ENCODE assay signal across 12 mouse cellular contexts in genomic region chr5:44306769-44307557, GRCm38 (mm10).
DNase-seq lines count a peak whose midpoint lies in the region; ATAC-seq and TF ChIP-seq lines count a peak whose summit lies in the region.
"Had no signal": no experiment of that assay in that cellular context is flagged by ENCODE, and none has a peak within 500 bp of the region (broad histone marks: within the 10 kb centered on the region; RNA-seq: fewer than 3 reads in every experiment).

No protein-coding gene starts in this region.

- no peak for TF ChIP-seq EP300 in liver, postnatal 0 days (IDR thresholded peaks at IDR 0.05; ENCODE audit: low read depth)

- WGBS in forebrain, embryonic 12.5 days, result 18% methylated on average over 16 of the region's 16 CpGs
- WGBS in forebrain, embryonic 11.5 days, result 15% methylated on average over 16 of the region's 16 CpGs
- WGBS in liver, postnatal 0 days (ENCODE audit: insufficient replicate concordance), result 15% methylated on average over 16 of the region's 16 CpGs
- WGBS in embryonic facial prominence, embryonic 11.5 days, result 14% methylated on average over 16 of the region's 16 CpGs
- WGBS in liver, embryonic 11.5 days, result 13% methylated on average over 16 of the region's 16 CpGs

- DNase-seq in forebrain, embryonic 11.5 days (ENCODE audit: low spot score), result no peak
- DNase-seq in liver, result peak; percentile 19
- no peak for DNase-seq in liver, postnatal 0 days
- DNase-seq in embryonic facial prominence, embryonic 11.5 days (ENCODE audit: low spot score), result peak; percentile 7
- DNase-seq in liver, embryonic 11.5 days (ENCODE audit: low spot score), result no peak
- DNase-seq in frontal cortex, postnatal 25 days (ENCODE audit: low spot score in 2 of 2), result no peak
- no peak for DNase-seq in left cerebral cortex, postnatal 14 days (ENCODE audit: low spot score in 2 of 2)
- DNase-seq: B cell, adult 2 months; lung, postnatal 4 days had no signal

- ATAC-seq in forebrain, embryonic 12.5 days (ENCODE audit: low FRiP score), result peak; percentile 25; the same call in 1 of the 2 replicates
- no peak for ATAC-seq in forebrain, embryonic 11.5 days (replicated peaks; ENCODE audit: low FRiP score)
- ATAC-seq in liver, postnatal 0 days, result no peak
- no peak for ATAC-seq in embryonic facial prominence, embryonic 11.5 days (replicated peaks; ENCODE audit: insufficient number of reproducible peaks, low FRiP score, low TSS enrichment, low read depth)
- no peak for ATAC-seq in liver, embryonic 11.5 days (replicated peaks; ENCODE audit: low FRiP score)

- TF ChIP-seq CTCF in liver, postnatal 0 days (IDR thresholded peaks at IDR 0.05; ENCODE audit: low read depth), result no peak

- H3K4me1 ChIP-seq in forebrain, embryonic 12.5 days, result peaks cover 7% of the 10 kb centered on the region
- no peaks in the 10 kb centered on the region for H3K4me1 ChIP-seq in forebrain, embryonic 11.5 days (replicated peaks; ENCODE audit: control insufficient read depth, insufficient read depth, low read length)
- no peaks in the 10 kb centered on the region for H3K4me1 ChIP-seq in liver, postnatal 0 days (ENCODE audit: insufficient read depth)
- H3K4me1 ChIP-seq in embryonic facial prominence, embryonic 11.5 days (ENCODE audit: control insufficient read depth, insufficient read depth, low read length), result no peaks in the 10 kb centered on the region
- no peaks in the 10 kb centered on the region for H3K4me1 ChIP-seq in liver, embryonic 11.5 days (replicated peaks; ENCODE audit: control insufficient read depth, insufficient read depth, low read length)

- H3K36me3 ChIP-seq in forebrain, embryonic 12.5 days (replicated peaks), result no peaks in the 10 kb centered on the region
- no peaks in the 10 kb centered on the region for H3K36me3 ChIP-seq in forebrain, embryonic 11.5 days (ENCODE audit: control insufficient read depth, insufficient read depth, low read length)
- no peaks in the 10 kb centered on the region for H3K36me3 ChIP-seq in liver, postnatal 0 days (replicated peaks; ENCODE audit: insufficient read depth, low read length)
- H3K36me3 ChIP-seq in embryonic facial prominence, embryonic 11.5 days (replicated peaks; ENCODE audit: control insufficient read depth, insufficient read depth, low read depth, low read length), result no peaks in the 10 kb centered on the region
- no peaks in the 10 kb centered on the region for H3K36me3 ChIP-seq in liver, embryonic 11.5 days (ENCODE audit: control insufficient read depth, insufficient read depth, low read length)

- no peaks in the 10 kb centered on the region for H3K27me3 ChIP-seq in forebrain, embryonic 12.5 days
- no peaks in the 10 kb centered on the region for H3K27me3 ChIP-seq in forebrain, embryonic 11.5 days (ENCODE audit: control insufficient read depth, insufficient read depth, low read length)
- H3K27me3 ChIP-seq in liver, postnatal 0 days (ENCODE audit: insufficient read depth, low read length), result no peaks in the 10 kb centered on the region
- no peaks in the 10 kb centered on the region for H3K27me3 ChIP-seq in embryonic facial prominence, embryonic 11.5 days (ENCODE audit: control insufficient read depth, insufficient read depth, low read length)
- H3K27me3 ChIP-seq in liver, embryonic 11.5 days (replicated peaks; ENCODE audit: control insufficient read depth, insufficient read depth, low read length), result no peaks in the 10 kb centered on the region

- H3K4me2 ChIP-seq in forebrain, embryonic 12.5 days, result peak overlapping the region; percentile 29
- no peak overlapping the region for H3K4me2 ChIP-seq in forebrain, embryonic 11.5 days (ENCODE audit: low read depth, low read length, severe bottlenecking)
- H3K4me2 ChIP-seq in liver, postnatal 0 days (ENCODE audit: low read depth, low read length), result no peak overlapping the region
- H3K4me2 ChIP-seq in embryonic facial prominence, embryonic 11.5 days (ENCODE audit: low read depth, low read length), result no peak overlapping the region
- H3K4me2 ChIP-seq in liver, embryonic 11.5 days, result peak overlapping the region; percentile 31; the same call in 1 of the 2 replicates

- no peak overlapping the region for H3K9ac ChIP-seq in forebrain, embryonic 12.5 days
- H3K9ac ChIP-seq in forebrain, embryonic 11.5 days (ENCODE audit: low read length), result no peak overlapping the region
- H3K9ac ChIP-seq in liver, postnatal 0 days (replicated peaks), result no peak overlapping the region
- H3K9ac ChIP-seq in embryonic facial prominence, embryonic 11.5 days (replicated peaks; ENCODE audit: low read length), result no peak overlapping the region
- no peak overlapping the region for H3K9ac ChIP-seq in liver, embryonic 11.5 days (ENCODE audit: low read depth, low read length)

- intact Hi-C loops in left cerebral cortex, postnatal 14 days (cut with DNase I), result loop anchor here (10.0 kb wide), 1 partner anchor 168 kb away; no protein-coding TSS in a partner anchor

- no peak overlapping the region for H3K4me3 ChIP-seq in forebrain, embryonic 12.5 days (replicated peaks)
- no peak overlapping the region for H3K4me3 ChIP-seq in forebrain, embryonic 11.5 days (ENCODE audit: low read depth, low read length)
- no peak overlapping the region for H3K4me3 ChIP-seq in liver, postnatal 0 days (ENCODE audit: low read depth, low read length)
- no peak overlapping the region for H3K4me3 ChIP-seq in embryonic facial prominence, embryonic 11.5 days (ENCODE audit: low read depth, low read length)
- no peak overlapping the region for H3K4me3 ChIP-seq in liver, embryonic 11.5 days (ENCODE audit: low read depth, low read length)
- H3K4me3 ChIP-seq: erythroblast, embryonic 14.5 days; left cerebral cortex, adult 2 months had no signal

- no peaks in the 10 kb centered on the region for H3K9me3 ChIP-seq in forebrain, embryonic 12.5 days
- no peaks in the 10 kb centered on the region for H3K9me3 ChIP-seq in forebrain, embryonic 11.5 days (ENCODE audit: control insufficient read depth, low read length)
- H3K9me3 ChIP-seq in liver, postnatal 0 days (ENCODE audit: low read length), result no peaks in the 10 kb centered on the region
- no peaks in the 10 kb centered on the region for H3K9me3 ChIP-seq in embryonic facial prominence, embryonic 11.5 days (replicated peaks; ENCODE audit: control insufficient read depth, low read length)
- H3K9me3 ChIP-seq in liver, embryonic 11.5 days (ENCODE audit: control insufficient read depth, low read length), result no peaks in the 10 kb centered on the region

- no peak overlapping the region for H3K27ac ChIP-seq in forebrain, embryonic 12.5 days
- H3K27ac ChIP-seq in forebrain, embryonic 11.5 days (ENCODE audit: low read depth, low read length), result no peak overlapping the region
- no peak overlapping the region for H3K27ac ChIP-seq in liver, postnatal 0 days (ENCODE audit: low read depth)
- no peak overlapping the region for H3K27ac ChIP-seq in embryonic facial prominence, embryonic 11.5 days (replicated peaks; ENCODE audit: low read depth, low read length)
- H3K27ac ChIP-seq in liver, embryonic 11.5 days (ENCODE audit: low read depth, low read length), result no peak overlapping the region
- H3K27ac ChIP-seq: left cerebral cortex, adult 2 months had no signal

Comparison
In these comparisons a context has a peak if more than half of its experiments do, and no peak if none do; other contexts are left out.
1. H3K4me2 ChIP-seq: peak in forebrain, embryonic 12.5 days (single experiment) and liver, embryonic 11.5 days (single experiment); none in forebrain, embryonic 11.5 days (single experiment), liver, postnatal 0 days (single experiment) and embryonic facial prominence, embryonic 11.5 days (single experiment).
2. DNase-seq: peak in liver (single experiment) and embryonic facial prominence, embryonic 11.5 days (single experiment); none in forebrain, embryonic 11.5 days (single experiment), liver, postnatal 0 days (single experiment), liver, embryonic 11.5 days (single experiment), frontal cortex, postnatal 25 days (0 of 2) and left cerebral cortex, postnatal 14 days (0 of 2).